Mouse (Mus musculus) gastrocnemius, postnatal 4 days (tissue): ENCODE results near the gene Stx12. TPM values are rescaled to one million over a fixed set of nuclear protein-coding genes. Genes with fewer than 3 reads are reported as not detected.

Source experiments
- total RNA-seq, 2 experiments: library from RNA; stranded (reverse); gene quantifications; 2 replicates each; pipeline ENCODE4 v1.2.3; 2021

Stx12 gene
- total RNA-seq, 2 experiments from 2014 or later, result 42.5 to 45.7 TPM

Other genes starting within 250 kb of the Stx12 start
- 10 to 100 TPM; 22.2 to 23.6 TPM for gene Eya3, start 245.5 kb downstream of the Stx12 start, total RNA-seq
- 1 to 10 TPM; 2.8 to 5.3 TPM for gene Xkr8, start 152.0 kb downstream of the Stx12 start, total RNA-seq
- 1 to 10 TPM; 2.3 to 2.6 TPM for gene Smpdl3b, start 127.3 kb downstream of the Stx12 start, total RNA-seq
- gene Rpa2, start 116.2 kb downstream of the Stx12 start, total RNA-seq, result 10 to 100 TPM; 25.0 to 25.9 TPM
- gene Themis2, start 88.1 kb downstream of the Stx12 start, total RNA-seq, result 1 to 10 TPM; 3.2 to 3.4 TPM
- 10 to 100 TPM; 30.6 to 31.3 TPM for gene Ppp1r8, start 41.3 kb downstream of the Stx12 start, total RNA-seq
- 10 to 100 TPM; 31.5 to 38.4 TPM for gene Fam76a, start 38.0 kb upstream of the Stx12 start, total RNA-seq
- under 1 TPM; 0.47 to 0.78 TPM for gene Fgr, start 89.6 kb upstream of the Stx12 start, total RNA-seq
- gene Ahdc1, start 126.8 kb upstream of the Stx12 start, total RNA-seq, result 100 to 1,000 TPM; 107 to 112 TPM
- gene Wasf2, start 246.0 kb upstream of the Stx12 start, total RNA-seq, result 100 to 1,000 TPM; 110 TPM